Mouse (Mus musculus) lung, adult 2 months (tissue): ENCODE measurements around the gene Zfp318. TPM values are rescaled to one million over a fixed set of nuclear protein-coding genes. Genes with fewer than 3 reads are reported as not detected.

Experiments
- DNase-seq: peaks from one replicate; pipeline ENCODE4 v3.0.0; 2022
- H3K4me1 ChIP-seq: fragments of 200-500 bp; 2 replicates; pipeline ENCODE4 v1.6.1; 2011; ENCODE audit warnings: low read length; ENCODE audit not compliant: control insufficient read depth, insufficient read depth
- H3K4me3 ChIP-seq: fragments of 200-500 bp; replicated peaks from 2 replicates; pipeline ENCODE3; 2011; ENCODE audit warnings: low read depth, mild to moderate bottlenecking, control low read depth, low read length; ENCODE audit errors: extremely low read depth
- CTCF ChIP-seq: fragments of 200-500 bp; IDR thresholded peaks from 2 replicates; pipeline ENCODE4 v1.5.1; 2011; ENCODE audit warnings: mild to moderate bottlenecking, low read length, control low read depth; ENCODE audit not compliant: insufficient read depth
- POLR2A ChIP-seq: fragments of 200-500 bp; IDR thresholded peaks from 2 replicates; pipeline ENCODE4 v1.6.1; 2011; ENCODE audit warnings: low read depth, mild to moderate bottlenecking, control low read depth, low read length, borderline replicate concordance; ENCODE audit errors: extremely low read depth
- WGBS: fragments of 180-500 bp; shearing (Covaris S2); methylation state at CpG from one replicate; pipeline ENCODE4 v1.1.7; 2018; 5-methylcytosine and 5-hydroxymethylcytosine counted together
- polyA plus RNA-seq: library from polyadenylated mRNA; depleted of rRNA; stranded (reverse); fragments of >200 nt; gene quantifications from 2 replicates; pipeline ENCODE4 v1.2.3, GENCODE M21; 2012; rRNA removed

Zfp318 gene
- 11.2 and 12.5 TPM in 2 replicates for polyA plus RNA-seq

DNA sequence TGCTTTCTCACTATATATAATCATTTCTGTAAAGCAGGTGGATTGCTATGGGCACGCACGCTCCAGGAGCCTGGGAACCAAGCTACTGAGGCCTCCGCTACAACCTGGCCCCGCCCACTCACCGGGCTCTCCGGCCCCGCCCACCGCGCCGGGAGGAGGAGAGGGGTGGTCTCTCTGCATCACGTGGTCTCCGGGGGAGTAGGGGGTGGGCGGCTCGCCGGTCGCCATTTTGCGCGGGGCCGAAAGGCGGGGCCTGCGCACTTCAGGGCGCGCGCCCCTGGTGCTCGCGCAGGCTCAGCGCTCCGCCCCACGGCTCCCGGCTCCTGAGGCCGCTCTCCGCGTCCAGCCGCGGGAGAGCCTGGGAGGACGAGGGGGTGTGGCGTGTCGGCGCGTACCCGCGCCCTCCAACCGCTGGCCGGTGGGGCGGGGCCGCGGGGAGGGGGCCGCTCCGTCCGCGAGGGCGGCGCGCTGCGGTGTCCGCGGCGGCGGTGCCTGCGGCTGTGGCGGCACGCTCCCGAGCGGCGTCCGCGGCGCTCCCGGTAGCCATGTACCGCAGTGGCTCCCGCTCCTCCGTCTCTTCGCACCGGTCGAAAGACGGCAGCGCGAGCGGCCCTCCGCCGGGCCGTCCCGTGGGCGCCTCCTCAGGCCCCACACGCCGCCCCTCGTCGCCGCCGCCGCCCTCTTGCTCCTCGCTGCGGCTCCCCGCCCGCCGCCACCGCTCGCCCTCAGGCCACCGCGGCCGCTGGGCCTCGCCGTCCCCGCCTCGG is at the start of gene Zfp318:
TSS of gene Zfp318 (plus strand) at position 438 of the 767 bp plus-strand sequence.
- peak within 1 kb of the TSS; percentile 70 for H3K4me3 ChIP-seq
- no peak for TF ChIP-seq CTCF
- peak; percentile 58; the same call in 1 of the 2 replicates for TF ChIP-seq POLR2A
- peak; percentile 99 for DNase-seq
- no peaks in the 10 kb centered on the region; the same call in 1 of the 2 replicates for H3K4me1 ChIP-seq
- WGBS = under 1% methylated on average over 86 of the region's 105 CpGs

DNA sequence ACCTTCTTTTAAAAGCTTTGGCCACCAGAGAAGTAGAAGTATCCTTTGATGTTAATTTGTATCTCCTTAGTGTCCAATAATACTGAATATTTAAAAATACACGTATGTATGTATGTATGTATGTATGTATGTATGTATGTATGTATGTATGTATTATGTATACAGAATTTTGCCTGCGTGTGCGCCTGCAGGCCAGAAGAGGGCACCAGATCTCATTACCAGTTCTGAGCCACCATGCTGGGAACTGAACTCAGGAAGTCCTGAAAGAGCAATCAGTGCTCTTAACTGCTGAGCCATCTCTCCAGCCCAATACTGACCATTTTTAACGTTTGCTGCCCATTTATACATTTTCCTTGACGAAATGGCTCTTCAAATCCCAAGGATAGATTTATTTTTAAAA is 47.1 kb upstream of the Zfp318 start:
- WGBS = 26% methylated on average over 5 of the region's 5 CpGs
- no peaks in the 10 kb centered on the region for H3K4me1 ChIP-seq
- H3K4me3 ChIP-seq = no peak overlapping the region
- no peak for DNase-seq
- TF ChIP-seq CTCF (peak; percentile 45), POLR2A (no peak)

DNA sequence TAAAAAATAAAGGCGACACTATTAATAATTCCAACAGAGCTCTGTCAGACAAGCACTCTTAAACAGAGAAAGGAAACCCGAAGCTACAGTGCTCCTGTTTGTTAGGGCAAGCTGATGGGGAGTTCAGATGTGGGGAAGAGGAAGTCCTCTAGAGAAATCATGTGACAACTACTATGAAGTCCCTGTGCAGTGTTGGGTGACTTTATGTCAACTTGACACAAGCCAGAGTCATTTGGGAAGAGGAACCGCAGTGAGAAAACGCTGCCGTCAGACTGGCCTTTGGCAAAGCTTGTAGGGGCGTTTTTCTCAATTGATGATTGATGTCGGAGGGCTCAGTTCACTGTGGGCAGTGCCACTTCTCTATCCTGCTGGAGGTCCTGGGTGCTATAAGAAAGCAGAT is 42.3 kb upstream of the Zfp318 start:
- no peak for TF ChIP-seq CTCF
- TF ChIP-seq POLR2A = no peak
- WGBS = 53% methylated on average over 7 of the region's 7 CpGs
- no peak for DNase-seq
- no peak overlapping the region for H3K4me3 ChIP-seq
- no peaks in the 10 kb centered on the region for H3K4me1 ChIP-seq

DNA sequence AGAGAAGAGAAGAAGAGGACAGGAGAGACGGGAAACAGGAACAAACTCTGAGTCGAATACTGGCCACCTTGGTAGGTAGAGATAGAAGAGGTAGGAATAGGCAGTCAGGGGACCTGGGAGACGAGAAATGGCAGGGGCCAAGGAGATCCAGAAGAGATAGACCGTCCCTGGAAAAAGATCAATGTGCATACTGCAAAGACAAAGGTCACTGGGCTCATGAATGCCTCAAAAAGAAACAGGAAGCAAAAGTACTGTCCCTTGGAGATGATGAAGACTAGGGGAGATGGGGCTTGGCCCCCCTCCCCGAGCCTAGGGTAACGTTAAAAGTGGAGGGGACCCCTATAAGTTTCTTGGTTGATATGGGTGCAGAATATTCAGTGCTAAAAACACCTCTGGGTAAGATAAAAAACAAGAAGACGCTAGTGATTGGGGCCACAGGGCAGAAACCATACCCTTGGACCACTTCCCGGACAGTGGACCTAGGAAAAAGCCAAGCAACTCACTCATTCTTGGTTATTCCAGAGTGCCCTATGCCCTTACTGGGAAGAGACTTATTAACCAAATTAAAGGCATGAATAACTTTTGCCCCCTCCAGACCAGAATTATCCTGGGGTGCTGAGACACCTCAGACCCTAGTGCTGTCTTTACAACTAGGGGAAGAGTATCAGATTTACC is 32.4 kb upstream of the Zfp318 start:
- H3K4me3 ChIP-seq = no peak overlapping the region
- no peaks in the 10 kb centered on the region for H3K4me1 ChIP-seq
- TF ChIP-seq CTCF (no peak), POLR2A (no peak)
- no peak for DNase-seq
- WGBS = 84% methylated on average over 8 of the region's 8 CpGs

DNA sequence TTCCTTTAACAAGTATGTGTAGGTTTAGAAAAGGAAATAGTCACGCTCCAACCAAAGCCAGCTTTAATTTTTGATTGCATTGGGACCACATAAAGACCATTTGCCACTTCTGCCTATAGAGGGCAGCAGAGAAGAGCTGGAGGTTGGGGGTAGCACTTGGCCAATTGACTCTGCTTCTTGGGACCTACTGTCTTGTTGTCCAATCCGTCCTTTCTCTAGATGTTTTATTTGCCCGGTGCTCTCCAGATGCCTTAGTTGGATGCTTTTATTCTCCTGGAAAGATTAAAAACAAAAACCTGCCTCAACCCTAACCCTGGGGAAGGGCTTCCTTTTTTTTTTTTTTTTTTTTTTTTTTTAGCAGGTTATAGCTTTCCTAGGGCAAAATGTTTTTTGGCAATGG is 11.7 kb upstream of the Zfp318 start:
- TF ChIP-seq POLR2A = no peak
- peak; percentile 78 for TF ChIP-seq CTCF
- WGBS = 61% methylated on average over 3 of the region's 3 CpGs
- H3K4me1 ChIP-seq = no peaks in the 10 kb centered on the region
- H3K4me3 ChIP-seq = no peak overlapping the region
- peak; percentile 17 for DNase-seq

DNA sequence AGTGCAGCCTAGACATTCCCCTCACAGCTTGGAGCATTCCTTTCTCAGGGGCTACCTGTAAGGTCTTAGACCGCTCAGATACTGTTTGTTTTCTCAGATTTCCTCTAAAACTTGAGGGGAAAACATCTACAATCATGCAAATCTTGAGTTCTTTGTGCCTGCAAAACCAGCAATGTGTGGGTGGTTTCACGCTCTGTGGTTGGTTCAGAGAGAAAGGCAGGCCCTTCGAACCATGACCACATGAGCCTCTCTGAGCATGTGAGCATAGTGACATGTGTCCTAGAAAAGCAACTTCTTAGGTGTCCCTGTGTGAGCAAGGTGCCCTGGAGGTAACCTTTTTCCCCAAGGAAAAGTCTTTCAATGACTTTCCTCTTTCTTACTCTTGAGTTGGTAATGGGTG is 5.0 kb upstream of the Zfp318 start:
- Histone ChIP-seq H3K4me1 (no peaks in the 10 kb centered on the region), H3K4me3 (no peak overlapping the region)
- TF ChIP-seq CTCF = no peak
- no peak for TF ChIP-seq POLR2A
- 76% methylated on average over 3 of the region's 3 CpGs for WGBS
- DNase-seq = no peak

DNA sequence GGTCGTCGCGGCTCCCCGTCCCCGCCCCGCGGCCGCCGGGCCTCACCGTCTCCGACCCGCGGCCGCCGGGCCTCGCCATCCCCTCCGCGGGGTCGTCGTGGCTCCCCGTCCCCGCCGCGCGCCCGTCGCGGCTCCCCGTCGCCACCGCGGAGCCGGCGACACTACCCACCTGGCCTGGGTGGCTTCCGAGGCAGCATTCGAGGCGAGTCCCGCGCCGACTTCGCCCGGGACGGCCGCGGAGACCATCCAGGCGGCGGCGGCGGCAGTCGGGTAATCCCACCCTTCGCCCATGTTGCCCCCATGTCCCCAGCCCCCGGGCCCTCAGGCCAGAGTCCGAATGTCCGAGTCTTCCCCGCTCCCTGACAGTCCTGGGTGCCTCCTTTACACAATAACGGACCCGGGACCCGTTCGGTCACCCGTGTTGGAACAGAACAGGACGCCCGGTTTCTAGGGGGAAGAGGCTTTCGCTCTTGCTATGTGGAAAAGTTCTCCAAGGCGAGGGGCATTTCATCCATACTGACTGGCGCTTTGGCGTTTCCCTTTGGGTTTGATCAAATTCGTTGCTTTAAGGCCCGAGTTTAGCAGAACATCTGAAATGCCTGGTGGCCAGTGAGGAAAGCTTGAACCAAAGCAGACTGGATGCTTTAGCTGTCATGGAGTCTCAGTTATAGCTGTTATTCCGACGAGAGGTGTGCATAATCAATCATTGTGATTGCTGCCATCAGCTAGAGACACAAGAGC is 700 bp downstream of the Zfp318 start:
- Histone ChIP-seq H3K4me1 (no peaks in the 10 kb centered on the region; the same call in 1 of the 2 replicates), H3K4me3 (peak overlapping the region; percentile 70)
- WGBS = 3% methylated on average over 69 of the region's 70 CpGs
- TF ChIP-seq CTCF = no peak
- TF ChIP-seq POLR2A = no peak
- peak; percentile 50 for DNase-seq

DNA sequence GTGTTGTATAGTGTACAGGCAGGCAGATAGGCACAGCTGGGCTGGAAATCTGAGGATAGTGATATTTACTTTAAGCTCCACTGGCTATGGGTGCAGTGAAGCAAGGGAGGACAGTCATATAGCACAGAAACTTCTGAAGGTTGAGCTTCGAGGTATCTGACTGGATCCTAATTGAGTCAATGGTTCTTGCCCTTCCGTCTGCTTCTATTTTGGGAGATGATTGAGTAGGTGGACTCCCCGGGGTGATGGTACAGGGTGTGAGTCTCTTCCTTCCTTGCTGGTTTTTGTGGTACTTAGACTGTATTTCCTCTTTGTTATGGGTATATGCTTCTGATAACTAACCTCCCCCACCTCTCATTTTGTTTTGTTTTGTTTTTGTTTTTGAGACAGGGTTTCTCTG is 4.7 kb downstream of the Zfp318 start:
- H3K4me1 ChIP-seq = no peaks in the 10 kb centered on the region; the same call in 1 of the 2 replicates
- WGBS = 59% methylated on average over 3 of the region's 3 CpGs
- TF ChIP-seq CTCF = no peak
- no peak for TF ChIP-seq POLR2A
- no peak overlapping the region for H3K4me3 ChIP-seq
- DNase-seq = no peak

DNA sequence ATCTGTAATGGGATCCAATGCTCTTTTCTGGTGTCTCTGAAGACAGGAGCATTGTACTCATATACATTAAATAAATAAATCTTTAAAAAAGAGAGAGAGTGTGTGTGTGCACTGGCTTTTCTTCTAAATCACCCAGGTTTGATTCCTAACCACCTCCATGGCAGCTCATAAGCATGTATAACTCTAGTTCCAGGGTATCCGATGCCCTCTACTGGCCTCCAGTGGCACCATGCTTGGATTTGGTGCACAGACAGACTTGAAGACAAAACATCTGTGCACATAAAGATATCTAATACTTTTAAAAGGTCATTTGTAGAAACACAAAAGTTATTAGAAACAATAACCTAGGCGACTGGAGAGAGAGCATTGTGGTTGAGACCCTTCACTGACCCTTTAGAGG is 9.5 kb downstream of the Zfp318 start:
- TF ChIP-seq POLR2A = no peak
- peak; percentile 75 for TF ChIP-seq CTCF
- H3K4me1 ChIP-seq = no peaks in the 10 kb centered on the region
- no peak overlapping the region for H3K4me3 ChIP-seq
- WGBS = 43% methylated on average over 2 of the region's 2 CpGs
- DNase-seq = no peak

DNA sequence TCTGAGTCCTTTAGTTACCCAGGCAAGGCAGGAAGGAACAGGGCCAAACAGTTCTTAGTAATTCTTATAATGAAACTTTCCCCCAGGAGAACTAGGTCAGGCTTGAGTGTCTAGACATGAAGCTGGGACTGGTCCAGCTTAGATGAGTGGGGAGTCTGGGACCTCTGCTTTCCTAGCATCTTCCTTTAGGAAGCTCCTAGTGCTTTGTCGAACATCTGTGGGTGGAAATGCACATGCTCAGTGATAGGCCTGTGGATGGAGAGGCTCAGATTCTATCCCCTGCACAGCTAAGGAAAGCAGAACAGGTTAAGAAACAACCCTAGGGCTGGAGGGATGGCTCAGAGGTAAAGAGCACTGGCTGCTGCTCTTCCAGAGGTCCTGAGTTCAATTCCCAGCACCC is 11.1 kb downstream of the Zfp318 start:
- no peak for DNase-seq
- TF ChIP-seq CTCF (no peak), POLR2A (no peak)
- 81% methylated on average over 1 of the region's 1 CpGs for WGBS
- H3K4me3 ChIP-seq = no peak overlapping the region
- no peaks in the 10 kb centered on the region for H3K4me1 ChIP-seq

DNA sequence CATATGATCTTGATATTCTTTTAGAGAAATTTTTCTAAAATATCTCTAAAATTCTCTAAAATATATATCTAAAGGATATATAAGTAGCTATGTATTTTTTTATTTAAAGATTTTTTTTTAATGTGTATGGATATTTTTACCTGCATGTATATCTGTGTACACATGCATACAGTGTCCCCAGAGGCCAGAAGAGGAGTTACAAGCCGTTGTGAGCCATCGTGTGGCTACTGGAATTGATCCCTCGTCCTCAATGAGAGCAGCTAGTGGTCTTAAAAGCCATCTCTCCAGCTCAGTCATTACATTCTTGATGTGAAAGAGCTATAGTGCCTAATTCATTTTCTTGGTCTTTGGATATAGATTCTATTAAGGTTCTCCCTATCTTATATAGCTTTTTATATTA is 24.9 kb downstream of the Zfp318 start:
- H3K4me1 ChIP-seq = no peaks in the 10 kb centered on the region
- WGBS = 33% methylated on average over 3 of the region's 3 CpGs
- TF ChIP-seq CTCF (0 out of 2 replicates have a peak, but pooled peaks have one; percentile 17), POLR2A (no peak)
- H3K4me3 ChIP-seq = no peak overlapping the region
- DNase-seq = no peak
